Mouse (Mus musculus) G1E (cell line): ENCODE data around the gene Phf19.

ENCODE experiments used
- CTCF ChIP-seq: IDR thresholded peaks from 2 replicates; pipeline ENCODE4 v1.5.1; 2012; ENCODE audit warnings: low read depth, low read length, inconsistent platforms, mixed read lengths
- GATA1 ChIP-seq: IDR thresholded peaks from 2 replicates; pipeline ENCODE4 v1.6.1; 2012; ENCODE audit warnings: borderline replicate concordance, low read length, inconsistent platforms, mixed read lengths
- POLR2AphosphoS5 ChIP-seq: IDR thresholded peaks from 2 replicates; pipeline ENCODE4 v1.6.1; 2012; ENCODE audit warnings: low read depth, low read length, inconsistent platforms; ENCODE audit not compliant: insufficient replicate concordance

- TF ChIP-seq CTCF: no peak
- no peak for TF ChIP-seq GATA1
- TF ChIP-seq POLR2AphosphoS5: no peak
These were observed 46.6 kb upstream of the Phf19 start for GRCm38 (mm10) chr2:34960466-34960865.
